ENCODE assay signal across 8 mouse cellular contexts in genomic region chr11:5789754-5790333, GRCm38 (mm10). TPM values are rescaled to one million over a fixed set of nuclear protein-coding genes. Genes with fewer than 3 reads are reported as not detected.
DNase-seq lines count a peak whose midpoint lies in the region; ATAC-seq and TF ChIP-seq lines count a peak whose summit lies in the region.

No protein-coding gene starts in this region.

- H3K9me3 ChIP-seq in heart, postnatal 0 days (replicated peaks; ENCODE audit: control insufficient read depth, low read length): no peaks in the 10 kb centered on the region
- H3K9me3 ChIP-seq in limb, embryonic 10.5 days (replicated peaks): no peaks in the 10 kb centered on the region
- no peaks in the 10 kb centered on the region for H3K9me3 ChIP-seq in neural tube, embryonic 13.5 days

- TF ChIP-seq CTCF in heart, postnatal 0 days (IDR thresholded peaks at IDR 0.05; ENCODE audit: low read depth): no peak

- peaks cover 17% of the 10 kb centered on the region for H3K4me1 ChIP-seq in heart, postnatal 0 days (ENCODE audit: control insufficient read depth, insufficient read depth)
- H3K4me1 ChIP-seq in brown adipose tissue, adult 24 weeks (ENCODE audit: control insufficient read depth, insufficient read depth, insufficient read length, low read length): peaks cover 9% of the 10 kb centered on the region
- peaks cover 20% of the 10 kb centered on the region for H3K4me1 ChIP-seq in limb, embryonic 10.5 days
- H3K4me1 ChIP-seq in neural tube, embryonic 13.5 days (replicated peaks): peaks cover 33% of the 10 kb centered on the region

- peak overlapping the region; percentile 80 for H3K4me2 ChIP-seq in heart, postnatal 0 days (ENCODE audit: low read depth, low read length)
- H3K4me2 ChIP-seq in neural tube, embryonic 13.5 days: peak overlapping the region; percentile 79

- H3K4me3 ChIP-seq in heart, postnatal 0 days (ENCODE audit: low read depth, low read length): peak overlapping the region; percentile 78
- H3K4me3 ChIP-seq in brown adipose tissue, adult 24 weeks (ENCODE audit: insufficient read depth, low read depth, low read length): peak overlapping the region; percentile 91; the same call in 1 of the 2 replicates
- H3K4me3 ChIP-seq in limb, embryonic 10.5 days: peak overlapping the region; percentile 72; the same call in 1 of the 2 replicates
- H3K4me3 ChIP-seq in neural tube, embryonic 13.5 days: peak overlapping the region; percentile 86

- TF ChIP-seq EP300 in heart, postnatal 0 days (IDR thresholded peaks at IDR 0.05; ENCODE audit: low read depth): no peak

- no peaks in the 10 kb centered on the region for H3K27me3 ChIP-seq in heart, postnatal 0 days (ENCODE audit: control insufficient read depth, insufficient read depth, low read length)
- H3K27me3 ChIP-seq in limb, embryonic 10.5 days (ENCODE audit: low read depth, poor library complexity, severe bottlenecking): no peaks in the 10 kb centered on the region
- no peaks in the 10 kb centered on the region for H3K27me3 ChIP-seq in neural tube, embryonic 13.5 days

- DNase-seq in heart, postnatal 0 days (ENCODE audit: low spot score): no peak
- no peak for DNase-seq in heart, postnatal 10 days
- no peak for DNase-seq in limb, embryonic 10.5 days (ENCODE audit: low spot score)
- DNase-seq in adrenal gland, postnatal 36 days: no peak
- DNase-seq in testis, postnatal 10 days (ENCODE audit: low spot score): no peak
- DNase-seq in layer of hippocampus, adult 9-11 months: no peak

- peak overlapping the region; percentile 94; the same call in 1 of the 2 replicates for H3K27ac ChIP-seq in heart, postnatal 0 days (ENCODE audit: low read depth)
- 0 out of 2 replicates have a peak overlapping the region, but pooled peaks have one; percentile 17 for H3K27ac ChIP-seq in brown adipose tissue, adult 24 weeks (replicated peaks; ENCODE audit: low read depth, low read length)
- H3K27ac ChIP-seq in limb, embryonic 10.5 days: peak overlapping the region; percentile 87; the same call in 1 of the 2 replicates
- H3K27ac ChIP-seq in neural tube, embryonic 13.5 days (replicated peaks): no peak overlapping the region

- intact Hi-C loops in heart, postnatal 10 days (cut with DNase I): loop anchor here (5.0 kb wide), 2 partner anchors 87 to 97 kb away; partner anchors contain the start of gene Pold2

- 57% methylated on average over 3 of the region's 3 CpGs for WGBS in heart, postnatal 0 days
- 85% methylated on average over 3 of the region's 3 CpGs for WGBS in limb, embryonic 10.5 days
- WGBS in neural tube, embryonic 13.5 days: 93% methylated on average over 3 of the region's 3 CpGs

- H3K9ac ChIP-seq in heart, postnatal 0 days (replicated peaks; ENCODE audit: low read depth, low read length): no peak overlapping the region
- H3K9ac ChIP-seq in neural tube, embryonic 13.5 days: 0 out of 2 replicates have a peak overlapping the region, but pooled peaks have one; percentile 95

- peaks cover 35% of the 10 kb centered on the region for H3K36me3 ChIP-seq in heart, postnatal 0 days (replicated peaks; ENCODE audit: control insufficient read depth, insufficient read depth, low read length)
- H3K36me3 ChIP-seq in limb, embryonic 10.5 days: peaks cover 43% of the 10 kb centered on the region
- peaks cover 36% of the 10 kb centered on the region for H3K36me3 ChIP-seq in neural tube, embryonic 13.5 days

- no peak for ATAC-seq in heart, postnatal 0 days (ENCODE audit: insufficient read depth, low read depth)
- ATAC-seq in neural tube, embryonic 13.5 days (ENCODE audit: low read depth): no peak

RNA-seq across cellular contexts. Expression of gene Dbnl, which starts 1.6 kb away (rescaled TPM):
- 32.1 and 42.4 TPM in 2 replicates for total RNA-seq in heart, postnatal 0 days (2014; rRNA removed; ENCODE audit: low replicate concordance)
- 42.9 and 45.2 TPM in 2 replicates for polyA plus RNA-seq in heart, postnatal 0 days (2015; fragmentation: Nextera tagmentation; extraction: Ambion mirVana)
- 10 to 100 TPM; 37.4 to 40.6 TPM for total RNA-seq in heart, postnatal 10 days (2021)
- 18.7 and 21.8 TPM in 2 replicates for polyA plus RNA-seq in brown adipose tissue, adult 24 weeks (2012; ENCODE audit: insufficient read depth, insufficient read length, missing spikeins)
- polyA plus RNA-seq in limb, embryonic 10.5 days (2016; fragmentation: Nextera tagmentation; extraction: Ambion mirVana): 125 and 131 TPM in 2 replicates
- polyA plus RNA-seq in neural tube, embryonic 13.5 days (2015; fragmentation: Nextera tagmentation; extraction: Ambion mirVana): 143 and 168 TPM in 2 replicates
- 10 to 100 TPM; 67.3 to 73.6 TPM for total RNA-seq in adrenal gland, postnatal 36 days (2021)

RNA-seq across cellular contexts. Expression of gene Pgam2, which starts 13.7 kb away (rescaled TPM):
- 734 and 862 TPM in 2 replicates for total RNA-seq in heart, postnatal 0 days (2014; rRNA removed; ENCODE audit: low replicate concordance)
- 1,513 and 1,614 TPM in 2 replicates for polyA plus RNA-seq in heart, postnatal 0 days (2015; fragmentation: Nextera tagmentation; extraction: Ambion mirVana)
- total RNA-seq in heart, postnatal 10 days (2021): 100 to 1,000 TPM; 756 to 765 TPM
- polyA plus RNA-seq in brown adipose tissue, adult 24 weeks (2012; ENCODE audit: insufficient read depth, insufficient read length, missing spikeins): 40.4 and 46.7 TPM in 2 replicates
- 4.1 and 9.6 TPM in 2 replicates for polyA plus RNA-seq in limb, embryonic 10.5 days (2016; fragmentation: Nextera tagmentation; extraction: Ambion mirVana)
- polyA plus RNA-seq in neural tube, embryonic 13.5 days (2015; fragmentation: Nextera tagmentation; extraction: Ambion mirVana): 3.5 and 8.8 TPM in 2 replicates
- total RNA-seq in adrenal gland, postnatal 36 days (2021): not detected

RNA-seq across cellular contexts. Expression of gene Urgcp, which starts 27.7 kb away (rescaled TPM):
- 71.3 and 72.9 TPM in 2 replicates for total RNA-seq in heart, postnatal 0 days (2014; rRNA removed; ENCODE audit: low replicate concordance)
- 33.1 and 38.0 TPM in 2 replicates for polyA plus RNA-seq in heart, postnatal 0 days (2015; fragmentation: Nextera tagmentation; extraction: Ambion mirVana)
- 10 to 100 TPM; 65.6 to 68.5 TPM for total RNA-seq in heart, postnatal 10 days (2021)
- 30.8 and 34.1 TPM in 2 replicates for polyA plus RNA-seq in brown adipose tissue, adult 24 weeks (2012; ENCODE audit: insufficient read depth, insufficient read length, missing spikeins)
- polyA plus RNA-seq in limb, embryonic 10.5 days (2016; fragmentation: Nextera tagmentation; extraction: Ambion mirVana): 15.4 and 20.3 TPM in 2 replicates
- polyA plus RNA-seq in neural tube, embryonic 13.5 days (2015; fragmentation: Nextera tagmentation; extraction: Ambion mirVana): 26.8 and 29.1 TPM in 2 replicates
- total RNA-seq in adrenal gland, postnatal 36 days (2021): 10 to 100 TPM; 59.2 to 64.6 TPM

RNA-seq across cellular contexts. Expression of gene Polm, which starts 48.0 kb away (rescaled TPM):
- total RNA-seq in heart, postnatal 0 days (2014; rRNA removed; ENCODE audit: low replicate concordance): 1.7 and 4.4 TPM in 2 replicates
- 3.3 and 3.7 TPM in 2 replicates for polyA plus RNA-seq in heart, postnatal 0 days (2015; fragmentation: Nextera tagmentation; extraction: Ambion mirVana)
- 1 to 10 TPM; 5.0 to 6.7 TPM for total RNA-seq in heart, postnatal 10 days (2021)
- polyA plus RNA-seq in brown adipose tissue, adult 24 weeks (2012; ENCODE audit: insufficient read depth, insufficient read length, missing spikeins): 2.1 and 2.9 TPM in 2 replicates
- polyA plus RNA-seq in limb, embryonic 10.5 days (2016; fragmentation: Nextera tagmentation; extraction: Ambion mirVana): 7.1 and 10.3 TPM in 2 replicates
- polyA plus RNA-seq in neural tube, embryonic 13.5 days (2015; fragmentation: Nextera tagmentation; extraction: Ambion mirVana): 5.0 and 5.4 TPM in 2 replicates
- total RNA-seq in adrenal gland, postnatal 36 days (2021): 1 to 10 TPM; 5.6 to 6.9 TPM

Comparison
In these comparisons a context has a peak if more than half of its experiments do, and no peak if none do; other contexts are left out.
1. RNA of gene Pgam2, which starts 13.7 kb away (polyA plus RNA-seq): 1,513 to 1,614 TPM in heart, postnatal 0 days; 40.4 to 46.7 TPM in brown adipose tissue, adult 24 weeks, 4.1 to 9.6 TPM in limb, embryonic 10.5 days and 3.5 to 8.8 TPM in neural tube, embryonic 13.5 days; every median in the first group is over 10 times any median in the second.
2. Peak in every context shown above with its lines, with median percentiles within 50 percentile points of each other: H3K4me3 ChIP-seq.